Mouse (Mus musculus): ENCODE measurements around the gene Sult3a1. TPM values are rescaled to one million over a fixed set of nuclear protein-coding genes. Genes with fewer than 3 reads are reported as not detected.

The Sult3a1 gene
- polyA plus RNA-seq, 1 experiment, result not detected

DNA sequence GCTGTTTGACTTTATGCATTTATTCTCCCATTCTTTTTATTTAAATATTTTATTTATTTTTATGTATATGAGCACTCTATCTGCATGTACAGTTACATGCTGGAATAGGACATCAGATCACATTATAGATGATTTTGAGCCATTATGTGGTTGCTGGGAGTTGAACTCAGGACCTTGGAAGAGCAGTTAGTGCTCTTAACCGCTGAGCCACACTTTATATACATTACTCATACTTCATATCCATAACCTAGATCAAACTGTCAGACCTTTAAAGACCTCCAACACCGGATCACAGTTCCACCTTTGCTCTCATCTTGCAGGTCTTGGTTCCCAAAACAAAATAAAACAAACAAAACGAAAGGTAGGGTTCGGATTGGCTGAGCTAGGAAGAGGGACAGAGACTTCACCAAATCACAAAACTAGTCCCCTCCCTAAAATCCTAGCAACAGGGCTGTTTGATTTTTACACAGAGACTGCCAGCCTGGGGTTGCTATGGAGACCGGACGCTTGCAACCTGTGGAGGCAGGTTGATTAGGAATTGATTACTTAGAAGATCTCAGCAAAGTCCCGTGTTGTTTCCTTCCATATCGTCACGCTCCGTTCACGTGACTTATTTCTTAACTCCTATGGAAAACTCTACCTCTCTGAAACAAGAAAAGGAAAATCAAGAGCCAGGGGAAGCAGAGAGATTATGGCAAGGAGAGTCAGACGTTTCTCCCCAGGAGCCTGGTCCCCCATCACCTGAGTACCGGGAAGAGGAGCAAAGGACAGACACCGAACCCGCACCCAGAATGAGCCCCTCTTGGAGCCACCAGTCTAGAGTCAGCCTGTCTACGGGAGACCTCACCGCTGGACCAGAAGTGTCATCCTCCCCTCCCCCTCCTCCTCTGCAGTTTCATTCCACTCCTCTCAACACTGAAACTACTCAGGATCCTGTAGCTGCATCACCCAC lies 47.3 kb downstream of the Sult3a1 start, which contains the start of gene Rsph4a:
Gene Rsph4a (plus strand): TSS at position 582 of the 952 bp plus-strand sequence.
- Histone ChIP-seq H3K4me3 (ENCODE audit: insufficient read depth, low read length) (peak within 1 kb of the TSS; percentile 60), H3K4me1 (ENCODE audit: control insufficient read depth, insufficient read depth, low read length) (no peaks in the 10 kb centered on the region), H3K27ac (ENCODE audit: insufficient read depth, low read length) (no peak within 1 kb of the TSS)
- no peak for TF ChIP-seq CTCF (IDR thresholded peaks at IDR 0.05; ENCODE audit: borderline replicate concordance, insufficient read depth, low read length)
- TF ChIP-seq POLR2A (IDR thresholded peaks at IDR 0.05; ENCODE audit: low read depth, low read length), result no peak

DNA sequence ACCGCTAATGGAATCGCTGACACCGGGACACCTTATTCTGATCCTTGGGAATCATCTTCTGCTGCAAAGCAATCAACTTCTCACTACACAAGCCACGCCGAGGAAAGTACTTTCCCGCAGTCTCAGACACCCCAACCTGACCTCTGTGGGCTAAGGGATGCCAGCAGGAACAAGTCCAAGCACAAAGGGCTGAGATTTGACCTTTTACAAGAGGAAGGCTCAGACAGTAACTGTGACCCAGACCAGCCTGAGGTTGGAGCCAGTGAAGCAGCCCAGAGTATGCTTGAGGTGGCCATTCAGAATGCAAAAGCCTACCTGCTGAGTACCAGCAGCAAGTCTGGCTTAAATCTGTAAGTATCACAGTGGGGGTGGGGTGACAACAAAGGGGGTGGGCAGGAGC lies 48.0 kb downstream of the Sult3a1 start:
- H3K4me3 ChIP-seq (ENCODE audit: insufficient read depth, low read length), result no peak overlapping the region

More for the DNA sequence above, 48.0 kb downstream of the Sult3a1 start:
- H3K27ac ChIP-seq (ENCODE audit: insufficient read depth, low read length), result no peak overlapping the region
- no peak for TF ChIP-seq POLR2A (IDR thresholded peaks at IDR 0.05; ENCODE audit: low read depth, low read length)
- TF ChIP-seq CTCF (IDR thresholded peaks at IDR 0.05; ENCODE audit: borderline replicate concordance, insufficient read depth, low read length), result no peak
- H3K4me1 ChIP-seq (ENCODE audit: control insufficient read depth, insufficient read depth, low read length), result no peaks in the 10 kb centered on the region

Other genes starting within 250 kb of the Sult3a1 start
- gene Clvs2, start 233.0 kb upstream of the Sult3a1 start, polyA plus RNA-seq (2011; ENCODE audit: insufficient read length, low read depth, missing spikeins), result not detected in 2 replicates
- not detected in 2 replicates for gene Sult3a2, start 71.0 kb upstream of the Sult3a1 start, polyA plus RNA-seq (2011; ENCODE audit: insufficient read length, low read depth, missing spikeins)
- not detected in 2 replicates for gene Rsph4a, start 47.4 kb downstream of the Sult3a1 start, polyA plus RNA-seq (2011; ENCODE audit: insufficient read length, low read depth, missing spikeins)
- gene Zup1, start 93.5 kb downstream of the Sult3a1 start, polyA plus RNA-seq (2011; ENCODE audit: insufficient read length, low read depth, missing spikeins), result 17.6 and 19.6 TPM in 2 replicates
- gene Rwdd1, start 161.9 kb downstream of the Sult3a1 start, polyA plus RNA-seq (2011; ENCODE audit: insufficient read length, low read depth, missing spikeins), result 72.0 and 98.0 TPM in 2 replicates
- not detected in 2 replicates for gene Trappc3l, start 179.9 kb downstream of the Sult3a1 start, polyA plus RNA-seq (2011; ENCODE audit: insufficient read length, low read depth, missing spikeins)
- 0.14 TPM in 1 of 2 replicates, not detected in the other for gene Calhm4, start 186.6 kb downstream of the Sult3a1 start, polyA plus RNA-seq (2011; ENCODE audit: insufficient read length, low read depth, missing spikeins)
- 2.0 and 2.7 TPM in 2 replicates for gene Calhm5, start 238.8 kb downstream of the Sult3a1 start, polyA plus RNA-seq (2011; ENCODE audit: insufficient read length, low read depth, missing spikeins)

All from embryonic fibroblast, embryonic 13.5 days (primary cell).